Mouse (Mus musculus) granulocyte monocyte progenitor cell, adult 5-6 weeks (primary cell): ENCODE results near the gene Whrn. TPM values are rescaled to one million over a fixed set of nuclear protein-coding genes. Genes with fewer than 3 reads are reported as not detected.
A peak's percentile ranks its signal among the peaks of the same experiment; 100 is the strongest.

Experiments
- ATAC-seq: replicated peaks from 2 replicates; pipeline ENCODE4 v1.8.0; 2016; ENCODE audit warnings: mild to moderate bottlenecking, moderate TSS enrichment, inconsistent platforms; ENCODE audit not compliant: poor library complexity, severe bottlenecking
- total RNA-seq, 2 experiments: library from RNA; stranded (forward) in 1 of 2; stranded (reverse) in 1 of 2; fragments of 200-712, 200-1000 nt in 1 of 2; fragments of >200 nt in 1 of 2; fragmentation: Nextera tagmentation in 1 of 2; gene quantifications; 2 replicates each; pipeline ENCODE4 v1.2.3; 2014 to 2017

Gene Whrn
- 1.9 and 3.4 TPM in 2 replicates for total RNA-seq (2014; fragmentation: Nextera tagmentation)
- total RNA-seq (2017): 0.90 and 1.7 TPM in 2 replicates

- peak; percentile 85 for ATAC-seq
These were observed at the start of gene Whrn for GRCm38 (mm10) chr4:63495915-63496278. Whrn (minus strand) TSS chr4:63495991.

- ATAC-seq: peak; percentile 18; the same call in 1 of the 2 replicates
These were observed 49.6 kb upstream of the Whrn start for GRCm38 (mm10) chr4:63545231-63545958.

- peak; percentile 89 for ATAC-seq
These were observed 48.9 kb upstream of the Whrn start, which contains the start of gene Atp6v1g1 for GRCm38 (mm10) chr4:63544494-63545230. Atp6v1g1 (plus strand) TSS chr4:63544772.

DNA sequence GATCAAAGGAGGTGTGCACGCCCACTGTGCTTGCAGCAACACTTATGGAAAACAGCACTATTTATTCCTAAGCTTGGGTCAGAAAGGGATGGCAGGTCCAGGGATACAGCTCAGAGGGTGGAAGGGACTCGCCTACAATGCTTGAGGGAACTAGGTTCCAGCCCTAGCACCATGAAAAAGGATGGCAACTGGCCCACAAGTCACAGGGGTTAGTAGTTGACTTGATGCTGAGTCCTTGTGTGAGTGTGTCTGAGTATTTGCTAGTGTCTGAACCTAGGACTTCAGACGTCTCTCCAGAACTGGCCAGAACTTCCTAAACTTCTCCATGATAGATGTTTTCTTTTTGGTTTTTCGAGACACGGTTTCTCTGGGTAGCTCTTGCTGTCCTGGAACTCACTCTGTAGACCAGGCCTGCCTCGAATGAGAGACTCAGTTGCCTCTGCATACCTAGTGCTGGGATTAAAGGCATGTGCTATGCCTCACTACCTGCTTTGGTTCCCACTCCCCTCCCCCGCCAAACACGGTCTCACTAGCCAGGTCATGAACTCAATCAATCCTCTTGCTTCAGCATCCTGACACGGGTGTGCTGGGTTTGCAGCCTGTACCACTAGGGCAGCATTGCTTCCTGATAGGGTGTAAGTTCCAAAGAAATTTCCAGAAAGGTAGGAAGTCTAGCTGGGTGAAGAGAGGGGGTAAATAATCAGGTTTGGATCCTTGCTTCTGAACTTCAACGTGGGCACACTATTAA is 48.1 kb upstream of the Whrn start:
- peak; percentile 30 for ATAC-seq

- no peak for ATAC-seq
These were observed 46.4 kb upstream of the Whrn start for GRCm38 (mm10) chr4:63542209-63542608.

- no peak for ATAC-seq
These were observed 41.8 kb upstream of the Whrn start for GRCm38 (mm10) chr4:63537602-63538001.

- ATAC-seq: no peak
These were observed 34.6 kb upstream of the Whrn start for GRCm38 (mm10) chr4:63530409-63530808.

DNA sequence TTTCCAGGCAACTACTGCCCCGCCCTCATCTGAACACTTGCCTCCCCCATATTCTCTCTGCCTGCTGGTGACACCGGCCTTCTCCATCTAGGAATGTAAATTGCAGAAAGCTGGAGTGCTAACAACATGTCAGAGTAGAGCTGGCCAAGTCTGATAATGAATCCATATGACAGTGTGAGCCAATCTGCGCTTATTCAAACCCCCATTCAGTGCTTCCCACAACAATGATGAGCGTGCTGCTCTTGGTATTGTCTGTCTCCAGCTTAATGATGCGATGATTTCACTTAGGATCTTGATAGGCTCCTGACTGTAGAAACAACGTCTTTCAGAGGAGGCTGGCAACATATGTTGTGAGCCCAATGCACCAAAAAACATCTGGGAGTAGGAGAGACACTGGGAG is 33.2 kb upstream of the Whrn start:
- ATAC-seq: no peak

DNA sequence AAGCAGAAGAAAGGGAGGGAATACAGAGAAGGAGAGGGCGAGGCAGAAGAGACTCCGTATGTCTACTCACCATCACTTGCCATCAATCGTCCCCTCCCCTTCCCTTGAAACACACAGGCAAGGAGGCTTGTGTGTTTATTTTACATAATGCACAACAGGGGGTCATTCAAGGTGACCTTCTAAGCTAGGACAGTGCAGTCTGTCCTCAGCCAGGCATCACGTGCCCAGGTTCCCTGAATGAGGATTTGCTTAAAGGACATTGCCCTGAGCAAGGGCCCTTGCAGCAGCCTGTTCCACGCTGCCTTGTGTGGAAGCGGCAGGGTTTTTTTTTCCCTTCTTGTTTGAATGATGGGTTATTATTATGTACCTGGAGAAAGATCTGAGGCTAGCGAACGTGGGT is 29.7 kb upstream of the Whrn start:
- ATAC-seq: no peak

- ATAC-seq: no peak
These were observed 26.1 kb upstream of the Whrn start for GRCm38 (mm10) chr4:63521813-63522419.

- peak; percentile 34 for ATAC-seq
These were observed 19.2 kb upstream of the Whrn start for GRCm38 (mm10) chr4:63515021-63515420.

DNA sequence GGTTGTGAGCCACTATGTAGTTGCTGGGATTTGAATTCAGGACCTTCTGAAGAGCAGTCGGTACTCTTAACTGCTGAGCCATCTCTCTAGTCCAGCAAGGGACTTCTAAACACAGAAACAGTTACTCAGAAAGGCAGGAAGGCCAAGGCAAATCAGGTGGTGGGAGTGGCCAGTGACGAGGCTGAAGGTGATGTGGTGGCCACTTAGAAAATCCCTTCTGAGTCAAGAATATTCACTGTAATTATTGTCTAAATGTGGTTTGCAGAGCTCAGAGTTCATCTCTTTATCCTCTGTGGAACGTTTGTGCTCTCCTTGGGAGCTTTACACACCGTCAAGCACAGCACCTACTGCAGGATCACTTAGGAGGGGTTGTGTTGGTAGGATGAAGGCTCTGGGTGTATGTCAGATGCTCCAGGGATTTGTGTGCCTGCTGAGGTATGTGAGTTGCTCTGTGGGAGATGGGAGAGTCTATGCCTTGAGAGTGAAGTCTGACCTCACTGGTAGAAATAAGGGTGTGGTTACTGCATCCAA is 18.7 kb upstream of the Whrn start:
- ATAC-seq: no peak

- ATAC-seq: no peak
These were observed 17.1 kb upstream of the Whrn start for GRCm38 (mm10) chr4:63512921-63513320.

DNA sequence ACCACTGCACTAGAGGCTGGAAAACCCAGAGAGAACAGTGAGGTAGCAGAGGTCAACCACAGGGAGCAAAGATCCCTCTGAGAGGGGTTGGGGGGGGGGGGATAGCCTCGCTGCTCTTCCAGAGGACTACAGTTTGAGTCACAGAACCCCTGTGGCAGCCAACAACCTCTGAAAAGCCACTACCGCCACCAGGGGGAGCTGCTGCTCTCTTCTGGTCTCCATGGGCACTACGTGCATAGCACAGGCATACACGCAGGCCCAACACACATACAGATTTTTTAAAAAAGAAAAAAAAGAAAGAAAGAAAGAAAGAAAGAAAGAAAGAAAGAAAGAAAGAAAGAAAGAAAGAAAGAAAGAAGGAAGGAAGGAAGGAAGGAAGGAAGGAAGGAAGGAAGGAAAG is 12.4 kb upstream of the Whrn start:
- ATAC-seq: peak; percentile 92

DNA sequence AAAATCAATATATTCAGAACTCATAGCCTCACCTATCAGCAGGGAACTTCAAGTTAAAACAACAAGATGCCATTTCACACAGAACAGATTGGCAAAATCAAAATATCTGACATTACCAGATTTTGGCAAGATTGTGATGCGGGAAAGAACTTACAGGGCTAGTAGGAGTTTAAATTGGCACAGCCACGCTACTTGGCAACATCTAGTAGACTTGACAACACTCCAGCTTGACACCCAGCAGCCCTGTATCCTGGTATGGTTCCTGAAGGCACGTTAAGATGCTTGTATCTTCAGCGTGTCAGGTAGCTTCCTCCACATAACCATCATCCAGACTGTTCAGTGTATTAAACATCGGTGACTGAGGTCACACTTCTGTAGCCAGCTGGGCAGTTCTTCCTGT is 11.7 kb upstream of the Whrn start:
- no peak for ATAC-seq

DNA sequence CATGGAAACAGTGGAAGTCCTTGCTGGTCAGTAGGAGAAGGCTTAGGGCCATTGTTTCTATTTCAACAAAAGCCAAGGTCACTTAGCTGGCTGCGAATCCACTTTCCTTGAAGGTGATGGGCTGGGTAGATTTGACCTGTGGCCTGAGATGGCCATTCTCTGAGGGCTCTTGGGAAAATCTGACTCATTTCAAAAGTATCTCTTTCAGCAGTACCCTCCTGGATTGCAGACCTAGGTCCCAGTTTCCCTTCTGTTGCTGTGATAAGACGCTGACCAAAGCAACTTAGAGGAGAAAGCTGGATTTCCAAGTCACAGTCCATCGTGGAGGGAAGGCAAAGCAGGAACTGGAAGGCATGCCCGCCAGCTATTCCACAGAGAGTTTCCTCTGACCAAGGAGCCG is 8.2 kb upstream of the Whrn start:
- ATAC-seq: no peak

- no peak for ATAC-seq
These were observed 5.3 kb upstream of the Whrn start for GRCm38 (mm10) chr4:63501050-63501449.

DNA sequence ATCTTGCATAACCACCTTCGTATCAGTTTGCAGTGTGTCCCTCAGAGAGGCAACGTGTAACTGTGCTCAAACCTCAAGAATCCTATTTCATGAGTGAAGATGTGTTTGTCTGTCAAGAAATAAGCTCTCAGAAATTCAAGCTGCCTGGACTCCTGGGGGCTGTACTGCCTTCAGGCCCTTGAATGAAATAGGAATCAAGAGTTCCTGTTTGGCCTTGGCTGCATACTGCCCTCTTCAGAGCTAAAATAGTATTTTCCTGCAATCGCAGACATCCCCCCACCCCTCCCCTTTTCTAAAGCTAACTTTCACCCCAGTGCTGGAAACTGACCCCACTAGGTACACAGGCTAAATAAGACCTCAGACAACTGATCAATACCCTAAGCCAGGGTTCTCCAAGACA is 2.6 kb upstream of the Whrn start:
- peak; percentile 28 for ATAC-seq

DNA sequence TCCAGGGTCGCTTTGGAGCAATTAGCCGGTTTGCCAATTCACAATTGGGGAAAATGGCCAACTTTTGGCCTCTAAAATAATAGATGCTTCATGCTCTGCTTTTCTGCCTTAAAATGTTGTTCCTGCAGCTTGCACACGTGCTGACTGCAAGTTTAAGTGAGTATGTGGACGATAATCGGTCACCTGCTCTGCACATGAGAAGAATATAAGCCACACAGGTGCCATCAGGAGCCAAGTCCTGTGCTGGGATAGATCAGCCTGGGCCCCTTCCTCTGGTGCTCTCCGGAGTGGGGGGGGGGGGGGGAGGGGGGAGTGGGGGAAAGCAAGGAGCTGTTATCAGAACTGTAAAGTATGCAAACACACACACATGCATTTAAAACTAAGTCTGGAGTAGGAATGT is 521 bp upstream of the Whrn start:
- ATAC-seq: no peak
